Mouse (Mus musculus) spleen, postnatal 36 days (tissue): ENCODE measurements around the gene Cbln4.

Experiments
- DNase-seq, 2 experiments: peaks; one replicate each; pipeline ENCODE4 v3.0.0; 2022; ENCODE audit warnings: low spot score in 2 of 2, mixed read lengths in 1 of 2

Cbln4 gene

GRCm38 (mm10) chr2:172043235-172043610, at the start of gene Cbln4:
Cbln4 (minus strand) TSS chr2:172043466.
- DNase-seq = no peak

GRCm38 (mm10) chr2:172078596-172078995, 35.3 kb upstream of the Cbln4 start:
- DNase-seq = no peak

GRCm38 (mm10) chr2:172076295-172076694, 33.0 kb upstream of the Cbln4 start:
- DNase-seq = no peak

- no peak for DNase-seq
Observed at GRCm38 (mm10) chr2:172062876-172063275, 19.6 kb upstream of the Cbln4 start.

GRCm38 (mm10) chr2:172059747-172060146, 16.5 kb upstream of the Cbln4 start:
- DNase-seq = no peak

GRCm38 (mm10) chr2:172058936-172059665, 15.8 kb upstream of the Cbln4 start:
- no peak for DNase-seq

DNA sequence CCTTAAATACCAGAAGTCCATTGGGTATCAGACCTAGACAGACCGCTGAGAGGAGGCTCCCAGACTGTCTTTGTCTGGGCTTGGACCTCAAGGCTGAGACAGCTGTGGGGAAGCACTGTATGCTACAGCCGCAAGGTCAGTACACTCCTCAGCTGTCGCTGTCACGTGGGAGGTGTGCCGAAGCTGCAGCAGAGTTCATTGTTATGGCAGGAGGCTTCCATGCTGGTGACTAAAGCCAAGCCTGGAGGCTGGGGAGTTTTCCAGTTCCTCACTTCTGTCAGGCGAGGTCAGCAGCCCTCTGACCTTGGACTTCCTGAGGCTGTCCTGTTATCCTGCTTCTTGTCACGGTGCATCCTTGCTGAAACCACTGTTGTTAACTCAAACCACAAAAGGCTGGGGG, 2.7 kb upstream of the Cbln4 start:
- no peak for DNase-seq

DNA sequence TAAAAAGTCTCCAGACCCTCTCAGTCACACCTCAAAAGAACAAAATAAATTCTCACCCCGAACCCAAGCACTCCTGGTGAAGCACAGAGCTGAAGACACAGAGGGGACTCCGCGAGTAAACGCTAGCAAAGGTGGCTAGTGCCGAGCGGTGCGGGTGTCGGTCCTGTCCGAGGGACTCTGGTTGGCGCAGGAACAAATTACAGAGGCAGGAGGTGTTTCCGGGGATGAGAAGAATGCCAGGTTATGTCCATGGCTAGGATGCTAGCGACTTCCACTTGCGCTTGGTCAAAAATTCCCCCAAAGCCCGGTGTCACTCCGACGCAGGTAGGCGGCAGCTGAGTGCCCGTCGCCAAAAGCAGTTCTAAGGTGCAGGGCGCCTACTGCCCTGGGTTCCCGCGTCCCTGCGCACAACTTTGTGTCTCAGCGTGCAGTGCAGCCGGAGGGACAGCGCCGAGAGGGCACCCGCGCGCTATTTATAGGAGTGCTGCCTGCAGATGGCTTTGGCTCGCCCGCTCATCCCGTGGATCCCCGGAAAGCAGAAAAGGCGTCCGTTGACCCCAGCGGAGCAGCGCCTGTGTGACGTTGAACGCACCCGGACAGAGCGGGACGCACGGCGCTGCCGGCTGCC, 545 bp downstream of the Cbln4 start:
- DNase-seq = no peak

DNA sequence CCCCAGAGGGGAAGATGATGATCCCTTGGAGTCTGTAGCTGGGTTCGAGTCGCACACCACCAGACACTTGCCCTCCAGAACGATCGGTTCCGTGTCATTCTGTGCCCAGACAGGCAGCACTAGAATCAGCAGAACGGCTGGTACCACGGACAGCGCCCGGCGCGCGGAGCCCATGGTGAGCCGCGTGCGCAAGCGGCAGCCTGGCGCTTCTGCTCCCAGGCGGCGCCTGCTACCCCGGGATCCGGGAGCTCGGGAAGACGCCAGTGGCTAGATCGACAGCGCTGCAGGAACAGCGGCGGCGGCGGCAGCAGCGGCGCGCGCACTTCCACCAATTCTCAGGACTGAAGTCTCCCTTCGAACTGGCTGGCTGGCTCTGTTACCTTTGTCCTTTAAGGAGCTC, 1.1 kb downstream of the Cbln4 start:
- no peak for DNase-seq

- DNase-seq = no peak
Observed at GRCm38 (mm10) chr2:172040859-172041258, 2.4 kb downstream of the Cbln4 start.

GRCm38 (mm10) chr2:172039601-172040000, 3.7 kb downstream of the Cbln4 start:
- no peak for DNase-seq

- no peak for DNase-seq
Observed at GRCm38 (mm10) chr2:172034281-172034680, 9.0 kb downstream of the Cbln4 start.

GRCm38 (mm10) chr2:172025459-172026130, 17.7 kb downstream of the Cbln4 start:
- no peak for DNase-seq

DNA sequence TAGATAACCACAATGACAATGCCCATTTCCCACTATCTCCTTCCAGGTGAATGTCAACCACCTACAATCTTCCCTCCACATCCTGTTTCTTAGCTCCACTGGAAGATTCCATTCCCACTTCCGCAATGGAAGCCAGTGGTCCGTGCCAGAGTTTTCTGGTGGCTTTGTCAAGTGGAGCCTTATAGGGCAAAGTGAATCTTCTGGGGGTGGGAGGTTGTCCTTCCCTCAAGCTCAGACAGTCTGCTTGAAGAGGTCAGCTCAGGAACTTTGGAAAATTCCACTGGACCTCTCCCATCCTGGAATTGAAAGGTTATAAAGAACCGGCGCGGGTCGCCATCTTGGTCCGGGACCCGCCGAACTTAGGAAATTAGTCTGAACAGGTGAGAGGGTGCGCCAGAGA, 36.5 kb downstream of the Cbln4 start:
- no peak for DNase-seq

DNA sequence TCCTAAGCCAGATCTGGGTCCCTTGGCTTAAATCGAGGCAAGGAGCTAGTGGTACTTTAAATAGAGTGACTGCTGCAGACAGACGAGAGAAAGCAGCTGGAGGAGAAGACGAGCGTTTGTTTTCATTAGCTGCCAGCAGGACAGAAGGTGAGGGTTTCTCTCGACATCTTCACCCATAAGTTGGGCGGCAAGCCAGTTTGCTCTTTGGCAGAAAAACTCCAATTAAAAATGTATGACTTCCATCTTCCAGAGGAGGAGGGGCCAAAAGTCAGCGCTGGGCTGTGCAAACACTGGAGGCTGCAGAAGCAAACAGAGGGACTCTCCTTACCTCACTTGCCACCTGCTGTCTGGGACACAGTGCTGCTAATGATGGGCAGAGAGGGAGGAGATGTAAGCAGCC, 37.3 kb downstream of the Cbln4 start:
- no peak for DNase-seq

GRCm38 (mm10) chr2:172004029-172004984, 39.0 kb downstream of the Cbln4 start:
- DNase-seq = no peak

DNA sequence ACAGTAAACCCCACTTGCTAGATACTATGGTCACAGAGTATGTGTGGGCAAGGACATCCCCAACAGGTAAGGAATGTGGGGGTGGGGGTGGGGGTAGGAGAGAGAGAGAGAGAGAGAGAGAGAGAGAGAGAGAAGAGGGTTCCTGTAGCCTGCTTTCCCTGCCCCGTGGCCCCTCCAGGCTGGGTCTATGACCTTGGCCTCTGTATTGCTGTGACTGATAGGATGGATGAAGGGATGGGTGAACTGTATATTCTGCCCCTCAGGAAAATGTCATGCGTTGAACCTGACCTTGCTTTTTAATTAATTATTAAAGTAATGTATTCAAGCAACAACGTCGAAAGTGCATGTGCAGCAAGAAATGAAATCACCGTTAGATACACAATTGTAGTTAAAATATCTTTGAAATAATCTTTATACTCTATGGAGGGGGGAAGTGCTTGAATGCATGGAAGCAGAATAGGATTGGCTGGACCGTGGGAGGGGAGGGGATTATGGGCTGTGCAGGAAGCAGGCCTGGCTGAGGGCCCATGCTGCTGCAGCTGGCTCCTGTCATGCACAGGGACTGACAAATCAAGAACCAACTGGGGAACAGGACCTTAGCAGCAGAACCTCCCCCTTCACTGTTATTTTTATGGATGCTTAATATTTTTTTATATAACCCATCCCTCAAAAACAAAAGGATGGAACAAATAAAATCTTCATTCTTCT, 46.1 kb downstream of the Cbln4 start:
- no peak for DNase-seq

- no peak for DNase-seq
Observed at GRCm38 (mm10) chr2:171994861-171995260, 48.4 kb downstream of the Cbln4 start.

DNA sequence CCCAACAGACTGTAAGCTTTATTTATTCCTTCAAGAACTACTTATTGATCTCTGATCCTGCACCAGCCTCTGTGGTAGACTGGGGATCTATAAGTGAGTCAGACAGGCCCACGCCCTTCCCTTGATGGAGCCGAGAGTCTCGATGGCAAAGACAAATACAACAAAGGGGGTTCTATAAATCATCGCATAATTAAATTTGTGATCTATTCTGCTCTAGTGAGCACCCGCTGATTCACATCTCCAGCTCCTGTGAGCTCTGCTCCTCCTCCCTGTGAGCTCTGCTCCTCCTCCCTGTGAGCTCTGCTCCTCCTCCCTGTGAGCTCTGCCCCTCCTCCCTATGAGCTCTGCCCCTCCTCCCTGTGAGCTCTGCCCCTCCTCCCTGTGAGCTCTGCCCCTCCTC, 49.0 kb downstream of the Cbln4 start:
- no peak for DNase-seq

DNA sequence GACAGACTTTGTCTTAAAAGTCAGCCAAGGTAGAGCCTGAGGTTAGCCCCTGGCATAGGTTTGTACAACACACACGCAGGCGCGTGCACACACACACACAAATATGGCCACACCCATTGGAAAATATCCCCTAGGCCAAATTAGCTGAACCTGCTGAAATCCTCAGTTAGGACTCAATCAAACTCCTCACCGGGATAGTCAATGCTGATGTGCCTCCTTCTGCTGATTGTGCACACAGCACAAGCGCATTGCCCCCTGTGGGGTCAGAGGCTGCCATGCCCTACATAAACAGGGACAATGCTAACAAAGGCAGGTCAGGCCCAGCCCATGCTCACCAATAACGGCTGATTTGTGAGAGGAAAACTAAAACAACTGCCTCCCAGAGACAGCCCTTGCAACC, 56.6 kb downstream of the Cbln4 start:
- no peak for DNase-seq
